Mouse (Mus musculus): ENCODE measurements at regions not wholly inside any gene's neighbourhood (a gene's known extent, or its start where the extent isn't known, plus 50 kb on each side); places are given as distances from the start of the nearest gene placed in this dataset.

DNA sequence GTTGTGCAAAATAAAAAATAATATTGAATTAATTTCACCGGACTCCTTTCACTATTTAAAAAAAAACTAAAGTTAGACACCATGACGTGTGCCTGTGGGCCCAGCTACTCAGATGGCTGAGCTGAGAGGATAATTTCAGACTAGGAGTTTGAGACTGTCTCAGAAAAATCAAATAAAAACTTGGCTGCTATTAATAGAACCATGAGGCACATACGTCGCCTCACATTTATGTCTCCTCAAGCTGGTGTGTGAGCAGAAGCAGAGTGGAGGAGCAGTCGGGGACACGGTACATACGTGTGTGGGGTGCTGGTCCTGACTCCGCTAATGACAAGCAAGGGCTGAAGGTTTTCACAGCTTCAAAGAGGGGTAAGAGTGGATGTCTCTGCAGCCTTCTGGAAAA lies 52.8 kb upstream of the Dmrtb1 start:
- DNase-seq, result no peak

DNA sequence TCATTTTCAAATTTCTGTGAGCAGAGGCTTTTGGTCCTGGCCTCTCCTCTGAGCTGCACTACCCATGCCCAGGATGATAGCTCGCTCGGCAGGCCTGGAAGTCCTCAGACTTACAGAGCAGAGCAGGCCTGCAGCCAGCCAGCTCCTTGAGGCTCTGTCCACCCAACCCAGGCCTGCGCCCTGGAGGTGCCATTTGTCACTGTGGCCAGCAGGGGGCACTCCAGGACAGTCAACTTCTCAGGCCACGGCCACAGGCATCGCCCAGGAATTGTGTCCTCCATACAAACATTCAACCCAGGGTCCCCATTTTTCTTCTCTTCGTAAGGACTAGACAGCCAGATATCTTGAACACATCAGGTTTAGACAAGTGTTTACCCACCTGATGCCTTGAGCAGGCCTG lies 53.9 kb upstream of the Dmrtb1 start:
- peak; percentile 58 for DNase-seq

GRCm38 (mm10) chr4:107738776-107739175 lies 54.7 kb upstream of the Dmrtb1 start:
- DNase-seq, result no peak

DNA sequence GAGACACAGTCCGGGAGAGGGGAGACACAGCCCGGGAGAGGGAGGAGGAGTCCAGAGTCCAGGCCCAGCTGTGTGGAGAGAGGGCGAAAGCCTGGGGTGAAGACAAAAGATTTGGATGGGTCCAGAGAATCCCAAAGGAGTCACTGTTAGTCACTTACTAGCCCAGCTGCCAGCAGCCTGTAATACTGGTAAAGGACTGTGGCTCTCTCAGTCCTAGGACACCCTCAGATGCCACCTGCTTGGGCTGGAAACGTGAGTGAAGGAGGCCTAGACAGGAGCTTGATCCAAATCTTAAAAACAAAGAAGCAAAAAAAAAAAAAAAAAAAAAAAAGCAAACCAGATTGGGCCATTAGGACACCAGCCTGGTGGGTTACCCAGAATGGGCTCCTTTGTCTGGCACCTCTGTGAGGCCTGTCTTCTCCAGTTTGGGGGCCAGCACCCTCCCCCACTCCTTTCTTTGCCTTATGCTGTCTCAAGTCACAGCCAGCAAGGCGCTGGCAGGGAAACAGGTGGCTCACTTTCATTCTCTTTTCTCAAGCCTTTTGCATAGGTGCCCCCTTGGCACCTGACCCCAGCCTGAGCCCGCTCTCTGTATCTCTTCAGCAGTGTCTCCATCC lies 55.9 kb upstream of the Dmrtb1 start:
- no peak for DNase-seq

DNA sequence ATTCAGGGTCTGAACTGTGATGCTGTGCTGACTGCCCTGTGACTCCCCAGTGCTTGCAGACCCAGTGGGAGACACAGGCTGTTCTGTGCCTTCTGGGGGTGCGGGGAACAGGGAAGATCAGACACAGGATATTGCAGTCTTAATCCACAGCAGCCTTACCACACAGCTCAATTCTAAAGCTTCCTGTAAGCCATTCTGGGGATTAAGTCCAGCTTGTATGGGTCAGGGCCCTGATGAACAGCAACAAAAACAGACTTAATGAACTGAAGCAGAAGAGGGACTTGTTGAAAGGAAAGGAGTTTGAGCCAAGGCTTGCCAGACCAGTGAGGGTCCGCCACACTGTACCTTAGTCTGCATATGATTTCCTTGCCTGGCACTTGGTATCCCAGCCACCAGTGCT lies 58.4 kb upstream of the Lrp8 start:
- no peak for DNase-seq

DNA sequence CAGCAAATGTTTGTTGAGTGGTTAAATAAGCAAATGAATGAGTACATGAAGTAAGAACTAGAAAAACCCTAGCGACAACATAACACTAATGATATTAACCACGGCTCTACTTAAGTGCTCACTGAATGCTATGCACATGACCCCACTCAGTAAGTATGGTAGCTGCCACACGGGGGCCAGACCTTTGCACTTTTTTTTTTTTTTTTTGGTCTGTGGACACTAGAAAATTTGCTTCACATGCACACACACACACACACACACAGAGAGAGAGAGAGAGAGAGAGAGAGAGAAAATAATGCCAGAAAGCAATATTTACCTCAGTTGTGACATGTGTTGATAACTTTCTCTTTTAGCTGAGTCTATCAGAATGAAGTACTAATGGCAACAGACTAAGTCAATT lies 55.7 kb upstream of the Lrp8 start:
- no peak for DNase-seq

GRCm38 (mm10) chr4:107746923-107747431 lies 55.1 kb upstream of the Lrp8 start:
- DNase-seq, result no peak

- DNase-seq, result no peak
Measured at GRCm38 (mm10) chr4:107747454-107747853, 54.6 kb upstream of the Lrp8 start.

- no peak for DNase-seq
Measured at GRCm38 (mm10) chr4:107747907-107748628, 54.0 kb upstream of the Lrp8 start.

GRCm38 (mm10) chr4:107749045-107749444 lies 53.0 kb upstream of the Lrp8 start:
- DNase-seq, result no peak

DNA sequence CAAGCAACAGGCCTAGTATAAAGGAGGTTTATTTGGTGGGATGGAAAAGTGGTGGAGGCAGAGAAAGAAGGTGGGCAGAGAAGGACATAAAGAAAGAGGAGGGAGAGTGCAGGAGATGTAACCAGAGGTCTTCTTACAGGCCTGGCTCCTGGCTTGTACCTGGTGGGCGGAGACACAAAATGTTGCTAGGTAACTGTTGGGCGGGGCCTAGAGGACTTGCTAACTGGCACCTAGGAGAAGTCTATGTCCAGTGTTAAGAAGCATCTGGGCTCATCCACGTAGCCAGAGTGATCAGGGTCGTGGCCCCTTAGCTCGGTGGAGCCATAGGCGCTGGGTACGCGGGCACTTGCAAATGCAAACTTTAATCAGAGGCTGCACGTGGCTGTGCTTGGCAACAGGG lies 52.0 kb upstream of the Lrp8 start:
- no peak for DNase-seq
